Mouse (Mus musculus): ENCODE data around the gene Pptc7.

Pptc7 gene

DNA sequence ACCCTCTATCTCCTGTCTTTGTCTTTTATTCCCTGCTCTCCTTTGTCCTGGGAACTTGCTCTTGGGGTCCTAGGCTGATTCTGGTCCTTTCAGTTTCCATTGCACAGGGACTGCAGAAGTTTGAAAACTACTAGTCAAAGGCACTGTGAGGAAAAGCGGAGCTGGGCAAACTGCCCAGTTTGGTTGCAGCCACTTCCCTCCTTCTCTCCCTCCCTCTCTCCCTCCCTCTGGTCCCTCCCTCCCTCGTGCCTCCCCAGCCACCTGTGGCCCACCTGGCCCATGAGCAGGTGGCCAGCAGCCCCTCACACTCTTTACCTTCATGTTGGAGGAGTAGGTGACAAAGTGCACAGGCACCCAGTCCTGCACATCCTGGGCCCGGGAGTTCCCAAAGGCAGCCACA lies 39.0 kb upstream of the Pptc7 start:
- H3K36me3 ChIP-seq (ENCODE audit: insufficient read depth, low read length): peaks cover 63% of the 10 kb centered on the region
- H3K4me3 ChIP-seq (replicated peaks; ENCODE audit: low read length): no peak overlapping the region
- TF ChIP-seq NANOG (IDR thresholded peaks at IDR 0.05; ENCODE audit: borderline replicate concordance, low read length) (no peak), CTCF (conservative IDR thresholded peaks at IDR 0.05; ENCODE audit: low read length) (no peak), POU5F1 (IDR thresholded peaks at IDR 0.05; ENCODE audit: borderline replicate concordance, low read length) (no peak)
- no peaks in the 10 kb centered on the region for H3K9me3 ChIP-seq (ENCODE audit: low read length)
- H3K27me3 ChIP-seq (ENCODE audit: insufficient read depth, low read length): no peaks in the 10 kb centered on the region
- peaks cover 22% of the 10 kb centered on the region for H3K4me1 ChIP-seq (replicated peaks; ENCODE audit: low read depth, low read length)

DNA sequence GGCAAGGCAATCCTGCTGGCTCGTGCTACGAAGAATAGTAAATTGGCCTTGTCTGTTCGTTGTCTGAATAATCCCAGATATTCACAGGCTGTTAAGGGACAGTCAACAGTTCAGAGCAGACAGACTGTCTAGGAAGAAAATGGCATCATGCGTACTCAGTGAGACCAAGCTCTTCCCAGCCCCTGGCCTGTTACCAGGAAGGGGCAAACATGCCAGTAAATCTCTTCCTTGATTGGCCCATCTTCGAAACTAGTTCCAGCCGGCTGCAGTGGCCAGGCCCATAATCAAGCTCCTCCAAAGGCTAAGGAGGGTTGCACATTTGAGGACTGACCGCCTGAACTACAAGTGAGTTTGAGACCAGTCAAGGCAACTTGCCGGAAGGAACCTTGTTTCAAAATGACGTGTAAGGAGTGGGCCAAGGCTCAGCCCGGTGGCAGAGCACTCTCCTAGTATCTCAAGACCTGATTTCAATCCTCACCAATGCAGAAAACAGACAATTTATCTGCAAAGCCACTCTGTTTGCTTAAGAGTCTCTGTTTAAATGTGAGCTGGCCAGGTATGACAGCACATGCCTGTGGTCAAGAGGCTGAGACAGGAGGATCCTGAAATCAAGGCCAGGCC lies 37.5 kb upstream of the Pptc7 start:
- Histone ChIP-seq H3K36me3 (ENCODE audit: insufficient read depth, low read length) (peaks cover 61% of the 10 kb centered on the region), H3K4me3 (replicated peaks; ENCODE audit: low read length) (no peak overlapping the region), H3K27me3 (ENCODE audit: insufficient read depth, low read length) (no peaks in the 10 kb centered on the region), H3K4me1 (replicated peaks; ENCODE audit: low read depth, low read length) (peaks cover 8% of the 10 kb centered on the region), H3K9me3 (ENCODE audit: low read length) (no peaks in the 10 kb centered on the region)
- no peak for TF ChIP-seq CTCF (conservative IDR thresholded peaks at IDR 0.05; ENCODE audit: low read length)
- no peak for TF ChIP-seq POU5F1 (IDR thresholded peaks at IDR 0.05; ENCODE audit: borderline replicate concordance, low read length)
- no peak for TF ChIP-seq NANOG (IDR thresholded peaks at IDR 0.05; ENCODE audit: borderline replicate concordance, low read length)

DNA sequence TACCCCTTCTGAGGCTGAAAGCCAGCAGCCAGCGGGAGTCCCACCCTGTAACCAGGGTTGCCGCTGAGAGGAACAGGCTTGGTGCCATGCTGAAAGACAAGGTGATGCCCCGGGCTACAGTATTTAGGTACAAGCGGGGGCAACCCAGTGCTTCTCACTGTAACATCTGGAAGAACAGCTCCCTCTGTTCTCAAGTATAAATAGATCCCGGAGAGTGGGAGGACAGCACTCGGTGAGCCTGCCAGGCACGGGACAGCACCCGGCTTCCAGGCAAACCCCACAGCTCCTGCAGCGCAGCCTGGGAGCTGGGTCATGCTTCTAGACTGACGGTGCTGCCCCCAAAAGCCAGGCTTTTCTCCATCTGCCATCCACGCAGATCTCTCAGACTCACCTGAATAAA lies 36.6 kb upstream of the Pptc7 start:
- no peak for TF ChIP-seq NANOG (IDR thresholded peaks at IDR 0.05; ENCODE audit: borderline replicate concordance, low read length)
- TF ChIP-seq POU5F1 (IDR thresholded peaks at IDR 0.05; ENCODE audit: borderline replicate concordance, low read length): no peak
- no peak for TF ChIP-seq CTCF (conservative IDR thresholded peaks at IDR 0.05; ENCODE audit: low read length)
- Histone ChIP-seq H3K9me3 (ENCODE audit: low read length) (no peaks in the 10 kb centered on the region), H3K4me1 (replicated peaks; ENCODE audit: low read depth, low read length) (peaks cover 13% of the 10 kb centered on the region)

GRCm38 (mm10) chr5:122247934-122248333 lies 36.2 kb upstream of the Pptc7 start:
- Histone ChIP-seq H3K27me3 (ENCODE audit: insufficient read depth, low read length) (no peaks in the 10 kb centered on the region), H3K36me3 (ENCODE audit: insufficient read depth, low read length) (peaks cover 59% of the 10 kb centered on the region), H3K9me3 (ENCODE audit: low read length) (no peaks in the 10 kb centered on the region), H3K4me3 (replicated peaks; ENCODE audit: low read length) (no peak overlapping the region), H3K4me1 (replicated peaks; ENCODE audit: low read depth, low read length) (peaks cover 14% of the 10 kb centered on the region)
- TF ChIP-seq CTCF (conservative IDR thresholded peaks at IDR 0.05; ENCODE audit: low read length): no peak

More for the DNA sequence above, 36.6 kb upstream of the Pptc7 start:
- Histone ChIP-seq H3K4me3 (replicated peaks; ENCODE audit: low read length) (no peak overlapping the region), H3K27me3 (ENCODE audit: insufficient read depth, low read length) (no peaks in the 10 kb centered on the region), H3K36me3 (ENCODE audit: insufficient read depth, low read length) (peaks cover 59% of the 10 kb centered on the region)

DNA sequence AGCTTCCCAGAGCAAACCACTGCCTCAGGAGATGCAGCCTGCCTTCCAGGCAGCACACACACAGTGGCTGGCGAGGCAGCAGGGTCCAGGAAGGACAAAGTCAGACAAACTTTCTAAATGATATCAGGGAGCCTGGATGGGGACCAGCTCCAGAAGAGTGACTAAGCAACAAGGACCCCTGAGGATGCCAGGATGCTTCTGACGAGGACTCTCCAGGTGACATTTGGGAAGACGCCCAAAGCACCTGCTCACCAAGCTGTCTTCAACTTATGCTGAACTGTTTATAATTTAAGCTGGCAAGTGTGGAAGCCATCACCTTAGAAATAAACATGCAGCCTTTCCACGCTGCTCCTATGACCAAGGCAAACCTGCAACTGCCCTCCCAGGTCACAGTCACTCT lies 34.9 kb upstream of the Pptc7 start:
- H3K4me3 ChIP-seq (replicated peaks; ENCODE audit: low read length): no peak overlapping the region
- TF ChIP-seq NANOG (IDR thresholded peaks at IDR 0.05; ENCODE audit: borderline replicate concordance, low read length) (no peak), POU5F1 (IDR thresholded peaks at IDR 0.05; ENCODE audit: borderline replicate concordance, low read length) (no peak), CTCF (conservative IDR thresholded peaks at IDR 0.05; ENCODE audit: low read length) (no peak)
- no peaks in the 10 kb centered on the region for H3K27me3 ChIP-seq (ENCODE audit: insufficient read depth, low read length)
- no peaks in the 10 kb centered on the region for H3K9me3 ChIP-seq (ENCODE audit: low read length)
- H3K36me3 ChIP-seq (ENCODE audit: insufficient read depth, low read length): peaks cover 68% of the 10 kb centered on the region
- H3K4me1 ChIP-seq (replicated peaks; ENCODE audit: low read depth, low read length): peaks cover 14% of the 10 kb centered on the region

- no peak overlapping the region for H3K4me3 ChIP-seq (replicated peaks; ENCODE audit: low read length)
- TF ChIP-seq NANOG (IDR thresholded peaks at IDR 0.05; ENCODE audit: borderline replicate concordance, low read length) (no peak), POU5F1 (IDR thresholded peaks at IDR 0.05; ENCODE audit: borderline replicate concordance, low read length) (no peak)
- no peaks in the 10 kb centered on the region for H3K9me3 ChIP-seq (ENCODE audit: low read length)
- H3K36me3 ChIP-seq (ENCODE audit: insufficient read depth, low read length): peaks cover 81% of the 10 kb centered on the region
- peaks cover 14% of the 10 kb centered on the region for H3K4me1 ChIP-seq (replicated peaks; ENCODE audit: low read depth, low read length)
- no peaks in the 10 kb centered on the region for H3K27me3 ChIP-seq (ENCODE audit: insufficient read depth, low read length)
Observed at GRCm38 (mm10) chr5:122251895-122252606, 32.1 kb upstream of the Pptc7 start.

DNA sequence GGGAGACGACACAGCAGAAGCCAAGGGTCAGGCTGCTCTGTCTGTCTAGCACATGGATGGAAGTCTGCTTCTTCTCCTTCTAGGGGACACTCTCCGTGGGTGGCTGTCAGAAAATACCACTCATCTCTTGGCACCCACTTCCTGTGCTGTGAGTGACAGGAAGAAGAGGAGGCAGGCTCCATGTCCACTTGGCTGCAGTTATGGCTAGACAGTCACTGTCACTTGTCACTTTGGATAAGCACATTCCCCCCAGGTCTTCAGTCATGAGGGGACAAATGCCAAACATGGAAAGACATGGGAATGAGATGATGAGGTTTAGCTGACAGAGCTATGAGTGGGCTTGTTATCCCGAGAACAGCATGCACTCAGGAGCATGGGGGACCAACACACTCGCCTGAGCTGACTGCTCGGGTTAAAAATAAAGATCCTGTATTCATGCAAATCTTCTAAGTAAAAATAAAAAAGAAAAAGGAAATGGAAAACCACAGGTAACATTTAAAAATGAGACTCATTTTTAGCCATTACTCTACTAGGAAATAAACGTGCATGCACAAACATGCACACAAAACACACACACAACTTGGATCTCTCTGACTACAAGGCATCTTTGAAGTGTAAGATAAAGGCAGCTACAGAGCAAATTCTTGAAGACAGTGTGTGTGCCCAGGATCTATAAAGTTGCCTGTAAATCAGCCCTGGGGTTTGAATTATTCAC lies 26.0 kb upstream of the Pptc7 start:
- Histone ChIP-seq H3K27me3 (ENCODE audit: insufficient read depth, low read length) (no peaks in the 10 kb centered on the region), H3K4me1 (replicated peaks; ENCODE audit: low read depth, low read length) (peaks cover 10% of the 10 kb centered on the region), H3K9me3 (ENCODE audit: low read length) (no peaks in the 10 kb centered on the region), H3K4me3 (replicated peaks; ENCODE audit: low read length) (no peak overlapping the region), H3K36me3 (ENCODE audit: insufficient read depth, low read length) (peaks cover 81% of the 10 kb centered on the region)
- TF ChIP-seq POU5F1 (IDR thresholded peaks at IDR 0.05; ENCODE audit: borderline replicate concordance, low read length) (no peak), CTCF (conservative IDR thresholded peaks at IDR 0.05; ENCODE audit: low read length) (no peak), NANOG (IDR thresholded peaks at IDR 0.05; ENCODE audit: borderline replicate concordance, low read length) (no peak)

DNA sequence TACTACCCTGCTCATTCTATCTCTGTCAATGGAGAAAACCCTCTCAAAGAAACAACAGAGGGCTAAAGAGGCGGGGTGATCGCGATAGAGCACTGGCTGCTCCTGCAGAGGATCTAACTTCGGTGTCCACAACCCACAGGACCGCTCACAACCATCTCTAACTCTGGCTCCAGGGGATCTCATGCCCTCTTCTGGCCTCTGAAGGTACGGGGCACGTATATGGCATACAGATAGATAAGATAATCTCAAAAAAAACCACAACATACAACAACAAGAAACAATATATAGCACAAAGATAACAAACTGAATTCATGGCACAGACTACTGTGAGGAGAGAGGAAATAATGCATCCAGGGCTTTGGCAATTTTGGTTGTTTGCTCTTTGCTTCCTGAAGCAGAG lies 22.1 kb upstream of the Pptc7 start:
- TF ChIP-seq CTCF (conservative IDR thresholded peaks at IDR 0.05; ENCODE audit: low read length): no peak
- TF ChIP-seq POU5F1 (IDR thresholded peaks at IDR 0.05; ENCODE audit: borderline replicate concordance, low read length): no peak
- TF ChIP-seq NANOG (IDR thresholded peaks at IDR 0.05; ENCODE audit: borderline replicate concordance, low read length): no peak

More for the DNA sequence above, 22.1 kb upstream of the Pptc7 start:
- H3K9me3 ChIP-seq (ENCODE audit: low read length): no peaks in the 10 kb centered on the region
- no peak overlapping the region for H3K4me3 ChIP-seq (replicated peaks; ENCODE audit: low read length)
- H3K36me3 ChIP-seq (ENCODE audit: insufficient read depth, low read length): peaks cover 44% of the 10 kb centered on the region
- peaks cover 33% of the 10 kb centered on the region for H3K4me1 ChIP-seq (replicated peaks; ENCODE audit: low read depth, low read length)
- H3K27me3 ChIP-seq (ENCODE audit: insufficient read depth, low read length): no peaks in the 10 kb centered on the region
